Mouse (Mus musculus) common myeloid progenitor, adult 5-6 weeks (primary cell): ENCODE results near the gene Galnt11. TPM values are rescaled to one million over a fixed set of nuclear protein-coding genes. Genes with fewer than 3 reads are reported as not detected.
"Not testable (repeated sequence)": the region's sequence is repeated elsewhere in the genome, so short reads cannot be mapped to it uniquely, and the experiment has no call there.

Experiments
- ATAC-seq: replicated peaks from 2 replicates; pipeline ENCODE4 v1.8.0; 2016; ENCODE audit warnings: low read depth, mild to moderate bottlenecking, moderate TSS enrichment, inconsistent platforms; ENCODE audit not compliant: poor library complexity, severe bottlenecking
- total RNA-seq: library from RNA; stranded (forward); fragments of 200-1000, 187-1606 nt; gene quantifications from 2 replicates; pipeline ENCODE4 v1.2.3, GENCODE M21; 2017

Galnt11 gene
- total RNA-seq = 14.7 and 21.3 TPM in 2 replicates

DNA sequence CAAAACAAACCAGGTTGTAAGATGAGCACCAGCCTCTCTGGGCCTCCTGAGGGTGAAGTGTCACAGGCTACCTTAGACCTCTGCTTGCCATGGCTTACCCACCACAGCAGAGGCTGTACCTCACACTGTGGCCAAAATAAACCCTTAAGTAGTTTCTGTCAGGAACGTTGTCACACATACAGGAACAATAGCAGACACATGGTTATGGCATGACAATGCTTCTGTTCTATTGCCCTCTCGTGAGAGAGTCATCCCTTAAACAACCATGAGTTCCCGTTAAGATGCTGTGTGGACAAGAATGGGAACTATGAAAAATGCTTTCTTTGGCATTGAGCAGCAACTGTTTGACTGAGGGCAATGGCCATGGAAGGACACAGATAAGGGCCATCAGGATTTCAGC is at the start of gene Galnt11:
Galnt11 (plus strand) TSS at position 301 of the 400 bp plus-strand sequence.
- ATAC-seq = no peak

DNA sequence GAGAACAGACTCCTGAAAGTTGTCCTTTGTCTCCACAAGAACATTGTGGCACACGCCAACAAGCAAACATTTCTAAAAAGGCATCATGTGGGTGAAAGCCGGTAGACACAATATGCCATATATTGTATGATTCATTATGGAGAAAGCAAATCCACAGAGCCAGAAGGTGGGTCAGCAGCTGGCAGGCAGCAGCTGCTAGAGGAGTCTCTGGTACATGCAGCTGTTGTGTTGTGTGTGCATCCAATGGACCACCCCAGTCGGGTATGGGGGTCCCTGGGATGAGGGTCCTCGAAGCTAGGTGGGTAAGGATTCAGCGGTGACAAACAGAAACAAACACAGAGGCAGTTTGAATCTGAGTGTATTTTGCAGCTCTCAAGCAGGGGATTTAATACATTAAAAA is 43.8 kb upstream of the Galnt11 start:
- ATAC-seq = not testable (repeated sequence)

DNA sequence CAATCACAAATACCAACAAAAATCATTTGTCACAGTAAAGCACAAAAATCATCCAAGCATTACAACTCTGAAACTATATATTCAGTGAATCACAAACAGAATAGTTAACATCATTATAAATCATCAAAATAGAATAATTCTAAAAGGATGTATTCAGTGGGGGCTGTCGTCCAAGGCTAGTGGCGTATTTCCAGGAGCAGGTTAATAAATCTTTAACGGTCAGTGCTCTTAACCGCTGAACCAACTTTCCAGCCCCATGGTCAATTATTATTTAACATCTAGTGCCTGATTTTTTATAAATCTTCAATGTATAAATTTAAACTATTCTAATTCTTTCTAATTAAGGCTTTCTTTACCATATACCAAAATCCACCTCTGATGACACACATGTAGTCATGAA is 43.2 kb upstream of the Galnt11 start:
- not testable (repeated sequence) for ATAC-seq

DNA sequence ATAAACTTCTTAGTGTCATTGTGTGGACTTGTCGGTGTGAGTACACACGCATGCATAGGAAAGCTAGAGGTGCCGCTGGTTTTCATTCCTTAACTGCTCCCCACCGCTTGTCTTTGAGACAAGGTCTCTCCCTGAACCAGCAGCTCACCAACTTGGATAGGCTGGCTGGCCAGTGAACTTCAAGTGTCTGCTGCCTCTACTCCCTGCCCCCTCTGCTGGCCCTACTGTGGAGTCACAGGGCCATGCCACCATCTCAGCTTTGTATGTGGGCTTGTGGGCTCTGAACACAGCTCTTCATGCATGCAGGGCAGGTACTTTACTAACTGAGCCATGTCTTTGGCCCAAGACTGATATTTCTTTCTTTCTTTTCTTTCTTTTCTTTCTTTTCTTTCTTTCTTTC is 42.4 kb upstream of the Galnt11 start:
- ATAC-seq = 0 out of 2 replicates have a peak, but pooled peaks have one; percentile 47

DNA sequence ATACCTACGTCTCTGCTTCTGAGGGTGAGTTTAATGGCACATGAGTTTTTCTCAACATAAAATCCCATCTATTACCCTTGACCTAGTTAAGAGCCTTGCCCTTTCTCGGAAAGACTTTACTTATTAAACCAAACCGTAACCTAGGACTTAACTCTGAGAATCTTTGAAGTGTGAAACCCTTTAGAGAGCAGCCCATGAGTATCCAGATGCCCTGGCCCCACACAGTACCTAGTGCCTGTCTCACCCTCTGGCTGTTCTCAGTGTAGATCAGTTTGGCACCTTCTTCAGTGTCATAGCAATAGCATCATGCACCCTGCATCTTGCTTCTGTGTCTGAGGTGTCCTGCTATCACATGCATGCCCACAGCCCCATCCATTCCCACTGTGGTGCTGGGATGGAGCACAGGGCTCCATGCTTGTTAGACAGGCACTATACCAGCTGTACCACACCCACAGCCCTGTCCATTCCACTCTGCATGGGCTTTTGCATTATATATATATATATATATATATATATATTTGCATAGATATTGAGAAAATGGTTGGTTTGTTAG is 41.7 kb upstream of the Galnt11 start:
- ATAC-seq = no peak

GRCm38 (mm10) chr5:25181004-25181531 is 40.6 kb upstream of the Galnt11 start, which contains the start of gene Galntl5:
Galntl5 (plus strand) TSS chr5:25181460.
- ATAC-seq = peak; percentile 76

DNA sequence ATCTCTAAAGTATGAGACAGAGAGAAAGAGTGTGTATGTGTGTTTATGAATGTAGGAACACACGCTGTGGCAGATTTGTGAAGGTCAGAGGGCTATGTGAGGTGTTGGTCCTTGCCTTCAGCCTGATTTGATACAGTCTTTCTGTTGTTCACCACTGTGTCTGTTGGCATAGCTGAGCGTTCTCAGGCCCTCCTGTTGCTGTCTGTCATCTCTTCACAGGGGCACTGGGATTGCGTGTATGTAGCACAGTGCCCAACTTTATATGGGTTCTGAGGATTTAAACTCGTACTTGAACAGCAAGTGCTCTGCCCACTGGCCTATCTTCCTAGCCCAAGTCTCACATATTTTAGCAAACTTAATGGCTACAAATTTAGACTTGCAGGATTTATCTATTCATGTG is 38.1 kb upstream of the Galnt11 start:
- no peak for ATAC-seq

DNA sequence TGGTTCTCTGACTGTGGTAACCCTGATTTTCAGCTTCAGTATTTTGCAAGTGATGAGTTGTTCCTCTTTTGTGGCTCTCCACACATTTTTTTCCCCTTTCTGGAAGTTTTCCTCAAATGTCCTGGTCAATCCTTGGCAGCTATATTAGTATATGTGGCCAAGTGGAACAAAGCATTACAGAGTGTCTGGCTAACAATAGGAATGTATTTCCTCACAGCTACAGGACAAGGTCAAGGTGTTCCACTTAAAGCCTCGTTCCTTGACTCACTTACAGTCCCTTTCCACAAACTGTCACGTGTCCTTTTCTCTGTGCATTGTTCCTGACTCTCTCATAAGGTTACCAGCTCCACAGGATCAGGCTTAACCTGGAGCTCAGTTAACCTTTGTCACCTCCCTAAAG is 37.1 kb upstream of the Galnt11 start:
- ATAC-seq = no peak

- ATAC-seq = 0 out of 2 replicates have a peak, but pooled peaks have one; percentile 42
Observed at GRCm38 (mm10) chr5:25187727-25188126, 34.0 kb upstream of the Galnt11 start.

DNA sequence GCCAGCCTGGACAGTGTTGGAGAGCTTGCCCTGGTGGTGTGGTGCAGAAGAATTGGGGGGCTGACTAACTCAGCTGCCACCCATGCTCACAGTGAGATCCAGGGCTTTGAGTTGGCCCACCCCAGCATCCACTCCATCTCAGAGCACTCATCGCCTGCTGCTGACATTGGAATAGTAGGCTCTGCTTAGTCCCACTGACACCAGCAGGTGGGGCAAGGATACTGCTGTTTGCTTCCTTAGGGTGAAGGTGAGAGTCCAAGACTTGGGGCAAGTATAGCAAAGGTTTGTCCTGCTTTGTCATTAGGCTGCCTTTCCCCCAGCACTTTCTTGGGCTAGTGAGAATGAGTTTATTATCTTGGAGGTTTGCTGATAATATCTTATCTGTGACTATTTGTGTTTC is 32.9 kb upstream of the Galnt11 start:
- ATAC-seq = peak; percentile 65; the same call in 1 of the 2 replicates

DNA sequence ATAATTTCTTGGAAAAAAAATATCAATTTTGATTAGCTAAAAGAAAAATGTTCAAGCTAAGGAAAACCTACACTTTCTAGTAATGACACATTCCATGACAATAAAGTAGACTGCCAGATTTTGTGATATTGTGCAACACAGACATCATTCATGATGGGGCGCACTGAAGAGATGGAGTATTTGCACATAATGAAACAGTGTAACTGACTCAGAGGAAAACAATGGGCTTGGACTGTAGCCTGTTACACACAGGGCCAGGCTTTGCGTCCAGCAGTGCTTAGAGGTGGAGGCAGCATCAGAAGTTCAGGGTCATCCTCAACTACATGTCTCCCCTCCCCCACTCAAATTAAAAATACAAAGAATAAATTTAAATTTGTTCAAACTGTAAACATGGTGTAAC is 31.2 kb upstream of the Galnt11 start:
- no peak for ATAC-seq

- no peak for ATAC-seq
Observed at GRCm38 (mm10) chr5:25211872-25212271, 9.8 kb upstream of the Galnt11 start.

GRCm38 (mm10) chr5:25213216-25213615 is 8.5 kb upstream of the Galnt11 start:
- not testable (repeated sequence) for ATAC-seq

DNA sequence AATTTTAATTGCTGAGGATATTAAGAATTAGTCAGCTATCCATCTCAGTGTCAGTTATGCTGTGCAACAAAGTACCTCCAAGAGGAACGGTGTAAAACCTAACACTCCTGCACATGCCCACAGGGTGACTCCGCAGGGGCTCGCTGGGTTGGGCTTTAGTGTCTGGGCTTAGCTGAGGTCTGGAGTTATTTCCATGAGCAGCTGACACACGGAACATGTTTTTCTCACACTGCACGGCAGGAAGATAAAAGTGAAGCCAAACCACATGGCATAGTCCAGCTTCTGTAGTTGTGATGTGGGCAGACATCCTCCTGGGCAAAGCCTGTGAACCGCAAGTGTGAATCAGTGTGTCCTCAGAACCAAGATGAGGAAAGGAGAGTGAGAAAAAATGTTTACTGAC is 6.7 kb upstream of the Galnt11 start:
- ATAC-seq = no peak

DNA sequence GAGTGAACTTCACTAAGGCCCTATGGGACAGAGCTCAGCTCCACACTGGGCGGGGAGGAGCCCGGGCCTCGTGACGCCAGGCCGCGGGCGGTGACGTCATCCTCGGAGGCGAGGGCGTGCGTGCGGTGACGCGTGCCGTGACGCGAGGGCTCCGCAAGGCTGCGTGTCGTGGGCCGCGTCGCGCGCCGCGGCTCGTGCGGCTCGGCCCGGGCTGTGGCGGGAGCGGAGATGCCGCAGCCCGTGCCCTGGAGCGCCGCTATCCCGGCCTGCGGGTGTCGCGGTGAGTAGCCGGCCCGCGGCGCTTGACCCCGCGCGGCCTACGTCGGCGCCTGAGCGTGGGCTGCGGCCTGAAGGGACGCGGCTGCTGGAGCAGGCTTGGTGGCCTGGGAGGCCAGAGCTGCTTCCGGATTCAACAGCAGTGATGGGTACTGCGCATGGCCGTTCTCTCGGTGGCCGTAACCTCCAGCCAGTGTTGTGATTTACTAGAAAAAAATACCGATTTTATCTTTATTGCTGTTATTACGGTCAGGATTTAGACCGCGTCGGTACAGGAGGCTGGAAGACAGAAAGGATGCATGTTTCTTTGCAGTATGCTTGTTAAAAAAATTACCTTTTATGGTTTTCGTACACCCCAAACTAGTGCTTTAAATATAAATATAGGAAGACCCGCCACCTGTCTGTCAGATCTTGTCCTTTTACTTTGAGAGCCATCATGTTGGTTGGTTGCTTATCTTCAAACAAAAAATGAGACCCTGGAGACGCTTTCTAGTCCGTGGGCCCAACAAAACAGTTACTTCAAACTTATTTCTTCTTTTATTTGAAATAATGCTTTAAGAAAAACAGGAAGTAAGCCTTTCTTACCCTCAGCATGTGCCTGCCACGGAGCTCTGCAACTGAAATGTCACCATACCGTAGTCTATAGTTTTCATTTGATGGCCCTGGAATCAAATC is 1.3 kb downstream of the Galnt11 start, which contains the start of gene E130116L18Rik:
E130116L18Rik (minus strand) TSS at position 402 of the 951 bp plus-strand sequence.
- peak; percentile 95 for ATAC-seq

DNA sequence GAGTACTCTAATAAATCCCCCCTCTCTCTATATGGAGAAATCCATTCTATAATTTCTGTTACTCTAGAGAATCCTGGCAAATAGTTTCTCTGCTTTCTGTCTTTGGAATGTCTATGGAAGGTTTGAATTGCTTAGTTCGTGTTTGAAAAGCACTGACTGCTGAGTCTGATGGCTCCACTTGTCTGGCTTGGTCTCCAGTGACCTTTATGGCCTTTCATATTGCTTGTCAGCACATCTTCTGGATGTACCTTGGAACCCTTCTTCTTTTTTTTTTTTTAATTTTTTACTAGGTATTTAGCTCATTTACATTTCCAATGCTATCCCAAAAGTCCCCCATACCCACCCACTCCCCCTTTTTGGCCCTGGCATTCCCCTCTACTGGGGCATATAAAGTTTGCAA is 2.7 kb downstream of the Galnt11 start:
- ATAC-seq = not testable (repeated sequence)

DNA sequence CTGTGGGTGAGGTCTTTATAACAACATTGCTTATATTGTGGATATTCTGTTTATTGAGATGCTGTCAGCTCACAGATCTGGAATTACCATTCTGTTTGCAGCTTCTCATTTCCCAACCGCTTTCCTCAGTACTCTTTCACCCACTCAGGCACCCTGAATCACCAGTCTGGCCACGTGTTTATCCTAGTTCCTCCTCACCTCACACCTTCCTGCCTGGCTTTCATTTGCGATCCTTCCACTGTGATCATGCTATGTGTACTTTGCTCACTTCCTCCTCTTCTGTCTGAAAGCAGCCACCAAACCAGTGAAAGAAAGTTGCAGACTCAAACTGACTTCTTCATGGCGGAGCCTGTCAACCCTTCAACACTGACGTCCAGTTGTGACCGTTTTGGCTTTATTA is 21.4 kb downstream of the Galnt11 start:
- no peak for ATAC-seq

- ATAC-seq = no peak
Observed at GRCm38 (mm10) chr5:25245806-25246472, 24.2 kb downstream of the Galnt11 start.

GRCm38 (mm10) chr5:25246473-25246865 is 24.8 kb downstream of the Galnt11 start:
- no peak for ATAC-seq

DNA sequence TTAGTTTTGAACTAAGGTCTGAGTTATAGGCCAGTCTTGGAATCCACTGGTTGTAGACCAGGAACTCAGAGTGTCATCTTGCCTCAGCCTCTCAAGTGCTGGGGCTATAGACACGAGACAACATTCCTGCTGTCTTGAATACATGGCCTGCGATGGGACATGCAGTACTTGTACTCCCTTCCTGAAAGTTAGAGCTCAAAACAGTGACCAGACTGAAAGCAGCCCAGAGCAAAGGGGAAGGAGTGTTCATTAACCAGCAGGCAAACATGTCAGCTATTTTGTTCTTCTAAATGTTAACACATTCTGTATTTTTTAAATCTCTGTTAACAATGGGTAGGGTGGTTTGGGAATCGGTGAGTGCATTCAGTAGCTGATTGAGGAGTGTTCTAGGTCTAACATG is 25.3 kb downstream of the Galnt11 start:
- ATAC-seq = no peak
